Mouse (Mus musculus): ENCODE results near the gene Map3k7.

Map3k7 gene

GRCm38 (mm10) chr4:32060686-32061085, 96.8 kb downstream of the Map3k7 start:
- no peak for DNase-seq (ENCODE audit: low spot score in 2 of 2)

DNA sequence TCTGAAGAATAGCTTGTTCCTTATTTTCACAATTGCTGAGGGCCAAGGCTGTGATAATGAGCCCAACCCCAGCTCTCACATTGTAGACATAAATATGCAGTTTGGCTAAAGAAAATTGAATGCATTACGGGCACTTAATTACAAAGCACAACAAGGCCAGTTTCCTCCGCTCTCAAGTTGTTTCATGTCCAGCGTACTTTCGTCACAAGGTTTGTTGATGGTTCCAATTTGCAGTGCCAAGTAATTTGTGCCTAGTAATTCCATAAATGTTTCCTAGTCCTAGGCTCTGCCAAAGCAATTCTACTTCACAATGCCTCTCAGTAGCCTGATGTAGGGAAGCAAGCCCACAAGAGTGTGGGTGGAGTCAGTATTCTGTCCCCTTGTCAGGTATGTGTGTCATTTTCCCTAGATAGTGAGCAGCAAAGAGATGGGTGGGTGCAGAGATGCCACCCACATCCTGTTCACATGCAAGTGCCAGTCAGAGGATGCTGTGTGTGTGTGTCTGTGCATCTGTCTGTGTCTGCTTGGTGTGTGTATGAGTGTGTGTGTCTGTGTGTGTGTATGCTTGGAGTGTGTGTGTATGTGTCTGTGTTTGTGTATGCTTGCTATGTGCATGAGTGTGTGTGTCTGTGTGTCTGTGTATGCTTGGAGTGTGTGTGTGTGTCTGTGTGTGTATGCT, 98.6 kb downstream of the Map3k7 start:
- no peak for DNase-seq (ENCODE audit: low spot score in 2 of 2)

- DNase-seq (ENCODE audit: low spot score in 2 of 2), result no peak
Measured at GRCm38 (mm10) chr4:32063291-32063690, 99.4 kb downstream of the Map3k7 start.
